Mouse (Mus musculus): ENCODE data around the gene Pp2d1. TPM values are rescaled to one million over a fixed set of nuclear protein-coding genes. Genes with fewer than 3 reads are reported as not detected.
A peak's percentile ranks its signal among the peaks of the same experiment; 100 is the strongest.

The Pp2d1 gene
- total RNA-seq, 2 experiments from 2014 or later: 0.05 to 0.28 TPM

DNA sequence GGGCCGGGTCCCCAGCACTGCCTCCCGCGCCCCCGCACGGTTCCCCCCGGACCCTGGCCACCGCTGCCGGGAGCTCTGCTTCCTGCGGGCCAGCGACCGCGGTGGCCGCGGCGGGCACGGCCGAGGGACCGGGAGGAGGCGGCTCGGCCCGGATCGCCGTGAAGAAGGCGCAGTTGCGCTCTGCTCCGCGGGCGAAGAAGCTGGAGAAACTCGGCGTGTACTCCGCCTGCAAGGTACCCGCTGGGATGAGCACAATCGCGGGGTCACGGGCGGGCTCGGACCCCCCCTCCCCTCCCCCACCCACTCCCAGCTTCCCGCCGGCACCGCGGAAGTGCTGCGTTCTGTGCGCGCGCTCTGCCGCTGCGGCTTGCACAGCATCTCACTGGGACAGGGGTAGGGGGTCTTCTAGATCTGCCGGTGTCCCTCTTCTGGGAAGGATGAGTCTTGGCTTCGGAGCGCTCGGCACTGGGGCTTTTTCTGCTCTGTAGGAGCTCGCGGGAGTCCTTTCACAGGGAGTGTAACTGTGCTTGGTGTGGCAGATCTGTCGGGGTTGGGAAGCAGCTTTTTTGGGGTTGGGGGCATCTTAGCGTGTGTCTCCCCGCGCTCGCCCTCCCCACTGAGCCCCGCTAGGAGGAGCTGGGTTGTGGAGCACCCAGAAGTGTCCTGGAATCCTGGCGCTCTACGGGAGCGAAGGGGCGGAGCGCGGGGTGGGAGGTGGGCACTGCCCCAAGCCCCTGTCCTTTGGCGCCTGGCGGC lies 28.3 kb upstream of the Pp2d1 start:
- peak; percentile 3; the same call in 1 of the 2 replicates for ATAC-seq (replicated peaks; ENCODE audit: low FRiP score, low TSS enrichment, poor library complexity, severe bottlenecking)

- ATAC-seq (replicated peaks; ENCODE audit: low FRiP score, low TSS enrichment, poor library complexity, severe bottlenecking): peak; percentile 48
Observed at GRCm38 (mm10) chr17:53566919-53567345, 27.7 kb upstream of the Pp2d1 start.

GRCm38 (mm10) chr17:53566161-53566918 lies 27.1 kb upstream of the Pp2d1 start, which contains the start of gene Kat2b:
Kat2b (plus strand) TSS chr17:53566861.
- ATAC-seq (replicated peaks; ENCODE audit: low FRiP score, low TSS enrichment, poor library complexity, severe bottlenecking): no peak

- ATAC-seq (replicated peaks; ENCODE audit: low FRiP score, low TSS enrichment, poor library complexity, severe bottlenecking): no peak
Observed at GRCm38 (mm10) chr17:53564837-53565236, 25.6 kb upstream of the Pp2d1 start.

- no peak for ATAC-seq (replicated peaks; ENCODE audit: low FRiP score, low TSS enrichment, poor library complexity, severe bottlenecking)
Observed at GRCm38 (mm10) chr17:53561458-53562029, 22.3 kb upstream of the Pp2d1 start.

DNA sequence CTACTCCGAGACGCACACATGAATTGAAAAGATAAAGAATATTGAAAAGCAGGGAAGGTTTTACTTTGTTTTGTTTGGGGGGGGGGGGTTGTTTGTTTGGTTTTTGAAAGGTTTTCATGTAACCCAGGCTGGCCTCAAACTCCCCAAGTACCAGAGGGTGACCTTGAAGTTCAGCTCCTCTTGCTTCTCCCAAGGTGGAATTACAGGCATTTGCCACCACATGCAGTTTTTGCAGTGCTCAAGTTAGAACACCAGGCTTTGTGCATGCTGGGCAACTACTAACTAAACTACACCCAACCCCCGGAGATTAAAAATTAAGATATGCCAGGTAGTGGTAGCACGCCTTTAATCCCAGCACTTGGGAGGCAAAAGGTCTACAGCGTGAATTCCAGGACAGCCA lies 20.4 kb upstream of the Pp2d1 start:
- no peak for ATAC-seq (replicated peaks; ENCODE audit: low FRiP score, low TSS enrichment, poor library complexity, severe bottlenecking)

DNA sequence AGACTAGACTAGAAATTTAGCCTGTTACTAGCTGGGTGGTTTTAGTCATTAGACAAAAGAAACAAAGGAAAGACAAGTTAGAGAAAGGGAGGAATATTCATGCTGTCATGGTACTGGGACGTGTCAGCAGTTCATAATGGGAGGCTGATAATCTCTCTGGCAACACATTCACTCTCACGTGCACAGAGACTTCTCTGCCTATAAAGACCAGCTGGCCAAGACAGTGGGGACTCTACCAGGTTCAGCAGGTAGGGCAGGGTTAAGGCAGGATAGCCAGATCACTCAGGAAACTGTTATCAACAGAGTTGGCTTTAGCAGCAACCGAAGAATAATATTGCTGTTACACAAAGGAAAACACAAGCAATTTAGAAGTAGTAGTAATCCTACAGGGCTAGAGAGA lies 18.2 kb upstream of the Pp2d1 start:
- 0 out of 2 replicates have a peak, but pooled peaks have one; percentile 29 for ATAC-seq (replicated peaks; ENCODE audit: low FRiP score, low TSS enrichment, poor library complexity, severe bottlenecking)

- peak; percentile 92 for ATAC-seq (replicated peaks; ENCODE audit: low FRiP score, low TSS enrichment, poor library complexity, severe bottlenecking)
Observed at GRCm38 (mm10) chr17:53554813-53555212, 15.6 kb upstream of the Pp2d1 start.

DNA sequence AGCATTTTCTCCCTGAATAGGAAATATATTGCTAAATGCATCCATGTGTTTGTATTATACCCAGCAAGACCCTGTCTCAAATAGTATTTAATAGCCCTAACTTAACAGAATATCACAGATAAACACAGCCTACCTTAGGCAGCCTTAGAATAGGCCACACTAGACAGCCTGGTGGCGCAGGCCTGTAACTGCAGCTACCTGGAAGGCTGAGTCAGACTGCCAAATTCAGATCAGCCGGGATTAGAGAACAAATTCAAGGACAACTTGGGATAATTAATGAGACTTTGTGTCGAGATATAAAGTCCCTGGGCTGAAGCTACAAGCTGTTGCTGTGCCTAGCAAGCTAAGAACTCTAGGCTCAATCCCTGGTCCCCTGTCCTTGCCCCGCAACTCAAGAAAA lies 14.8 kb upstream of the Pp2d1 start:
- peak; percentile 77 for ATAC-seq (replicated peaks; ENCODE audit: low FRiP score, low TSS enrichment, poor library complexity, severe bottlenecking)

- ATAC-seq (replicated peaks; ENCODE audit: low FRiP score, low TSS enrichment, poor library complexity, severe bottlenecking): no peak
Observed at GRCm38 (mm10) chr17:53551306-53552299, 12.4 kb upstream of the Pp2d1 start.

DNA sequence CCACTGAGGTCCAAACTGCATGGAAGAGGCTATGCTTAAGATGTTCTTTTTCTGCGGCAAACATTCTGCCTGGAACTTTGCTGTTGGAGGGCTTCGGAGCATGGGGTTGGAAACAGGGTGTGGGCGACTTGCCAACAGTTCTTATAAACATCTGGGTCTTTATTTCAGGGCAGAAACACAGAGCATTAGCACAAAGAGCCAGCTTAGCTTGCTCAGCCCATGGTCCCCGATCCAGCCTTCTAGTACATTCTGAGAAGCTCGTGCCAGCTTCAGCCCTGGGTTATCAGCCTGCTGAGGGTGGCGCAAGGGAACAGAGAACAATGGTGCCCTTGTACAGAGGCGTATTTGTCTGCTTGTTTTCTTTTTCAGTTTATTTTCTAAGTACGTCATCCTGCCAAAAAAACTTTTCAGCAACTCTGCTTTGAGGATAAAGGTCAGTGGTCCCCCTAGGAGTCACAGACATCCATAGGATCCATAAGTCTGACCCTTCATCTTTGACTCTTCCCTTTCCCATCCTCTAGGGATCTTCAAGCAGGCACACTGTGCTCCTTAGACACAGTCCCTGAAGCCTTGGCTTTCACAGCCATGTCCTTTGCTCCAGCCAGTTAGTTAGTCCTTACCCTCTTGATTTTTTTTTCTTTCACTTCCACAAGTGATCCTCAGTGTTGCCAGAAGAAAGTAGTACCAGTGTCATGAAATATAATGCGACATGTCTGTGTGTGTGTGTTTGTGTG lies 4.5 kb upstream of the Pp2d1 start:
- ATAC-seq (replicated peaks; ENCODE audit: low FRiP score, low TSS enrichment, poor library complexity, severe bottlenecking): 0 out of 2 replicates have a peak, but pooled peaks have one; percentile 34

DNA sequence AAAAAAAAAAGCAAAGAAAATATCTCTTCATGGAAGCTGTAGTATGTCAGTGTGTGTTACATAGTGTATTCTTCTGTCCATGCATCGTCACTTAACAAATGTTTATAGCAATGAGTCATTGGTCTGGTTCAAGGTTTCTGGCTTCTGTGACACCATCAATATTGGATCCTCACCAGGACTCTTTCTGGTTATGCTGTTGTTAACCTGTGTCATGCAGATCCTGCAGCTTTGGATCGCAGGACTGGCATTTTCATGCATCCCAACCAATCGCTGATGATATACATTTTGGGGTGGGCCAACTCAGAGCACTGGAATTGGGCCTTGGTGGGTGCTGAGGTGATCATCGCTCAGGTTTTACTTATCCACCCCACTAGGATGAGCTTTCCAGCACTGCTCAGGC lies 3.3 kb upstream of the Pp2d1 start:
- no peak for ATAC-seq (replicated peaks; ENCODE audit: low FRiP score, low TSS enrichment, poor library complexity, severe bottlenecking)

DNA sequence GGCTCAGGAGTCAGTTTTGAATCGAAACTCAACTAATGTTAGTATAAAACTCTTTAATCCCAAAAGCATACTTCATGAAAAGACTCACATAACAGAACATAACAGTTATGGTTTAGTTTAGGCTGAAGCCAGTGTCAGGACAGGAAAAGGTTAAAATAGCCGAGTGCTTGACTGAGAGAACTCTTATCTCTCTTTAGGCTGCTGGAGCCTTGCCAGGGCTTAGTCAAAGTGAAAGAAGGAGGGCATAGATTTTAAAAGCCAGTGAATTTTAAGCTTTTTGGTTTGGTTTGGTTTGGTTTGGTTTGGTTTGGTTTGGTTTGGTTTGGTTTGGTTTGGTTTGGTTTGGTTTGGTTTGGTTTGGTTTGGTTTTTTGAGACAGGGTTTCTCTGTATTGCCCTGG lies 6.8 kb downstream of the Pp2d1 start:
- ATAC-seq (replicated peaks; ENCODE audit: low FRiP score, low TSS enrichment, poor library complexity, severe bottlenecking): peak; percentile 84

DNA sequence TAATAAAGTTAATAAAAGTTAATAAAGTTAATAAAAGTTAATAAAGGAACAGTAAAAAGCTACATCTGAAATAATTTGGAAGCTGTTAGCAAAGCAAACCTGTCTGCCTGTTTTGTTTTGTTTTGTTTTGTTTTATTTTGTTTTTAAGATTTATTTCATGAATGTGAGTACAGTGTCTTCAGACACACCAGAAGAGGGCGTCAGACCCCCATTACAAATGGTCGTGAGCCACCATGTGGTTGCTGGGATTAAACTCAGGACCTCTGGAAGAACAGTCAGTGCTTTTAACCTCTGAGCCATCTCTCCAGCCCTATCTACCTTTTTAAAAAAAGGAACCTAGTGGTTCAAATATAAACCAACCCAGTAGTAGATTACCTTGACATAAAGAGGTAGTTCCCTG lies 8.1 kb downstream of the Pp2d1 start:
- ATAC-seq (replicated peaks; ENCODE audit: low FRiP score, low TSS enrichment, poor library complexity, severe bottlenecking): no peak

DNA sequence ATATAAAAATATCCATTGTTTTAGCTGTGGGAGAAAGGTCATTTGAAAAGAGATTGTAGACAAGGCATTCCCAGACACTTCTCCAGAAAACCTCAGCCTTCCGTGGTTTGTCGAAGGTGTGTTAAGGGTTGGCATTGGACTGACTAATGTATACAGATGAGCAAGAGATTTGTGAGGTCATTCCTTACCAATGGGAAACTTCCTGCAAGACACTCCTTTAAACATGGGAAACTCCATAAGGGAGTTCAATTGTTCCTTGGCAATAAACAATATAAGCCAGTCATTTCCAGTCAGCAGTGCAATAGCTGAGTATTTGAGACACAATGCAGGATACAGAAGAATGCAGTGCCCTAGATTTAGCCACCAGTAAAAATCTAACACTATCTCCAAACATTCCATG lies 11.2 kb downstream of the Pp2d1 start:
- ATAC-seq (replicated peaks; ENCODE audit: low FRiP score, low TSS enrichment, poor library complexity, severe bottlenecking): no peak

- no peak for ATAC-seq (replicated peaks; ENCODE audit: low FRiP score, low TSS enrichment, poor library complexity, severe bottlenecking)
Observed at GRCm38 (mm10) chr17:53520509-53520908, 18.7 kb downstream of the Pp2d1 start.

GRCm38 (mm10) chr17:53519364-53519763 lies 19.9 kb downstream of the Pp2d1 start:
- no peak for ATAC-seq (replicated peaks; ENCODE audit: low FRiP score, low TSS enrichment, poor library complexity, severe bottlenecking)

GRCm38 (mm10) chr17:53512311-53512951 lies 26.8 kb downstream of the Pp2d1 start:
- peak; percentile 64; the same call in 1 of the 2 replicates for ATAC-seq (replicated peaks; ENCODE audit: low FRiP score, low TSS enrichment, poor library complexity, severe bottlenecking)
